Mouse (Mus musculus): Measurements from ENCODE around the gene Spi1. TPM values are rescaled to one million over a fixed set of nuclear protein-coding genes. Genes with fewer than 3 reads are reported as not detected.
"Not testable (repeated sequence)": the region's sequence is repeated elsewhere in the genome, so short reads cannot be mapped to it uniquely, and the experiment has no call there.

The Spi1 gene
- 2.4 and 3.0 TPM in 2 replicates for polyA plus RNA-seq (2015; fragmentation: Nextera tagmentation; extraction: Ambion mirVana)

- Histone ChIP-seq H3K4me1 (peaks cover 9% of the 10 kb centered on the region), H3K9ac (replicated peaks) (no peak within 1 kb of the TSS), H3K9me3 (no peaks in the 10 kb centered on the region), H3K27me3 (no peaks in the 10 kb centered on the region), H3K36me3 (no peaks in the 10 kb centered on the region), H3K4me3 (no peak within 1 kb of the TSS), H3K4me2 (replicated peaks) (no peak within 1 kb of the TSS), H3K27ac (replicated peaks) (no peak within 1 kb of the TSS)
- WGBS = 81% methylated on average over 13 of the region's 13 CpGs
- ATAC-seq (replicated peaks) = no peak
Measured at GRCm38 (mm10) chr2:91081775-91082695, at the start of gene Spi1. TSS of gene Spi1 (plus strand) at chr2:91082390.

- H3K4me3 ChIP-seq = no peak overlapping the region
- no peaks in the 10 kb centered on the region for H3K36me3 ChIP-seq
- ATAC-seq (replicated peaks) = no peak
- WGBS = 18% methylated on average over 3 of the region's 3 CpGs
- H3K4me1 ChIP-seq = no peaks in the 10 kb centered on the region
- H3K9ac ChIP-seq (replicated peaks) = no peak overlapping the region
- no peak overlapping the region for H3K27ac ChIP-seq (replicated peaks)
- no peak overlapping the region for H3K4me2 ChIP-seq (replicated peaks)
- no peaks in the 10 kb centered on the region for H3K27me3 ChIP-seq
- H3K9me3 ChIP-seq = no peaks in the 10 kb centered on the region
Measured at GRCm38 (mm10) chr2:91033000-91033399, 49.2 kb upstream of the Spi1 start.

GRCm38 (mm10) chr2:91035385-91035784 lies 46.8 kb upstream of the Spi1 start, which contains the start of gene Rapsn:
TSS of gene Rapsn (plus strand) at chr2:91035620.
- Histone ChIP-seq H3K9ac (replicated peaks) (no peak within 1 kb of the TSS), H3K4me3 (no peak within 1 kb of the TSS), H3K36me3 (no peaks in the 10 kb centered on the region), H3K4me2 (replicated peaks) (no peak within 1 kb of the TSS), H3K9me3 (no peaks in the 10 kb centered on the region), H3K27ac (replicated peaks) (no peak within 1 kb of the TSS), H3K4me1 (no peaks in the 10 kb centered on the region), H3K27me3 (no peaks in the 10 kb centered on the region)
- no peak for ATAC-seq (replicated peaks)
- WGBS = 73% methylated on average over 9 of the region's 9 CpGs

- no peaks in the 10 kb centered on the region for H3K36me3 ChIP-seq
- no peak overlapping the region for H3K9ac ChIP-seq (replicated peaks)
- ATAC-seq (replicated peaks) = no peak
- H3K4me2 ChIP-seq (replicated peaks) = no peak overlapping the region
- H3K9me3 ChIP-seq = no peaks in the 10 kb centered on the region
- H3K27ac ChIP-seq (replicated peaks) = no peak overlapping the region
- H3K27me3 ChIP-seq = no peaks in the 10 kb centered on the region
- WGBS = 60% methylated on average over 8 of the region's 8 CpGs
- H3K4me3 ChIP-seq = no peak overlapping the region
- H3K4me1 ChIP-seq = no peaks in the 10 kb centered on the region
Measured at GRCm38 (mm10) chr2:91041786-91042185, 40.4 kb upstream of the Spi1 start.

GRCm38 (mm10) chr2:91042651-91043398 lies 39.4 kb upstream of the Spi1 start:
- no peaks in the 10 kb centered on the region for H3K27me3 ChIP-seq
- no peak overlapping the region for H3K27ac ChIP-seq (replicated peaks)
- no peak overlapping the region for H3K4me3 ChIP-seq
- H3K36me3 ChIP-seq = no peaks in the 10 kb centered on the region
- H3K4me2 ChIP-seq (replicated peaks) = no peak overlapping the region
- WGBS = 67% methylated on average over 21 of the region's 21 CpGs
- no peaks in the 10 kb centered on the region for H3K4me1 ChIP-seq
- H3K9ac ChIP-seq (replicated peaks) = no peak overlapping the region
- H3K9me3 ChIP-seq = no peaks in the 10 kb centered on the region
- no peak; the same call in 1 of the 2 replicates for ATAC-seq (replicated peaks)

- no peak overlapping the region for H3K27ac ChIP-seq (replicated peaks)
- no peak for ATAC-seq (replicated peaks)
- no peaks in the 10 kb centered on the region for H3K36me3 ChIP-seq
- H3K9ac ChIP-seq (replicated peaks) = no peak overlapping the region
- no peak overlapping the region for H3K4me3 ChIP-seq
- 84% methylated on average over 13 of the region's 13 CpGs for WGBS
- H3K27me3 ChIP-seq = no peaks in the 10 kb centered on the region
- no peaks in the 10 kb centered on the region for H3K4me1 ChIP-seq
- H3K4me2 ChIP-seq (replicated peaks) = no peak overlapping the region
- H3K9me3 ChIP-seq = no peaks in the 10 kb centered on the region
Measured at GRCm38 (mm10) chr2:91044727-91045126, 37.5 kb upstream of the Spi1 start.

- H3K36me3 ChIP-seq; H3K9me3 ChIP-seq; ATAC-seq (replicated peaks); H3K9ac ChIP-seq (replicated peaks); H3K27me3 ChIP-seq; H3K4me1 ChIP-seq; H3K4me2 ChIP-seq (replicated peaks); H3K27ac ChIP-seq (replicated peaks); H3K4me3 ChIP-seq: not testable (repeated sequence)
- WGBS = 75% methylated on average over 1 of the region's 1 CpGs
Measured at GRCm38 (mm10) chr2:91045805-91046204, 36.4 kb upstream of the Spi1 start.

- no peak overlapping the region for H3K27ac ChIP-seq (replicated peaks)
- no peaks in the 10 kb centered on the region for H3K4me1 ChIP-seq
- H3K4me3 ChIP-seq = no peak overlapping the region
- no peak for ATAC-seq (replicated peaks)
- H3K27me3 ChIP-seq = no peaks in the 10 kb centered on the region
- WGBS = 78% methylated on average over 9 of the region's 9 CpGs
- H3K36me3 ChIP-seq = no peaks in the 10 kb centered on the region
- H3K9ac ChIP-seq (replicated peaks) = no peak overlapping the region
- no peak overlapping the region for H3K4me2 ChIP-seq (replicated peaks)
- H3K9me3 ChIP-seq = no peaks in the 10 kb centered on the region
Measured at GRCm38 (mm10) chr2:91047359-91047758, 34.8 kb upstream of the Spi1 start.

GRCm38 (mm10) chr2:91051917-91052316 lies 30.3 kb upstream of the Spi1 start:
- Histone ChIP-seq H3K36me3 (peaks cover 18% of the 10 kb centered on the region), H3K4me2 (replicated peaks) (no peak overlapping the region), H3K27me3 (no peaks in the 10 kb centered on the region), H3K4me1 (peaks cover 18% of the 10 kb centered on the region), H3K27ac (replicated peaks) (no peak overlapping the region), H3K9ac (replicated peaks) (no peak overlapping the region), H3K9me3 (no peaks in the 10 kb centered on the region), H3K4me3 (no peak overlapping the region)
- WGBS = 85% methylated on average over 3 of the region's 3 CpGs
- no peak for ATAC-seq (replicated peaks)

GRCm38 (mm10) chr2:91052752-91053151 lies 29.4 kb upstream of the Spi1 start:
- Histone ChIP-seq H3K4me2 (replicated peaks) (peak overlapping the region; percentile 89), H3K27ac (replicated peaks) (no peak overlapping the region), H3K4me1 (peaks cover 18% of the 10 kb centered on the region), H3K36me3 (peaks cover 26% of the 10 kb centered on the region), H3K9ac (replicated peaks) (no peak overlapping the region), H3K9me3 (no peaks in the 10 kb centered on the region), H3K4me3 (no peak overlapping the region; the same call in 1 of the 2 replicates), H3K27me3 (no peaks in the 10 kb centered on the region)
- 57% methylated on average over 2 of the region's 2 CpGs for WGBS
- ATAC-seq (replicated peaks) = no peak

- peak; percentile 79 for ATAC-seq (replicated peaks)
- Histone ChIP-seq H3K36me3 (peaks cover 32% of the 10 kb centered on the region), H3K4me2 (replicated peaks) (peak overlapping the region; percentile 89), H3K4me1 (peaks cover 18% of the 10 kb centered on the region), H3K4me3 (peak overlapping the region; percentile 78), H3K27ac (replicated peaks) (peak overlapping the region; percentile 91), H3K27me3 (no peaks in the 10 kb centered on the region), H3K9ac (replicated peaks) (peak overlapping the region; percentile 49), H3K9me3 (no peaks in the 10 kb centered on the region)
- 0% methylated on average over 6 of the region's 6 CpGs for WGBS
Measured at GRCm38 (mm10) chr2:91053181-91053933, 28.8 kb upstream of the Spi1 start.

Measured in forebrain, embryonic 15.5 days (tissue).